Mouse (Mus musculus) CH12.LX (cell line): ENCODE measurements around the gene Acads.
A peak's percentile ranks its signal among the peaks of the same experiment; 100 is the strongest.

Experiments
- CHD2 ChIP-seq: IDR thresholded peaks from 2 replicates; pipeline ENCODE4 v1.6.1; 2011; ENCODE audit warnings: low read length, improper control_type of control experiment
- CTCF ChIP-seq, 2 experiments: IDR thresholded peaks in 1 of 2; conservative IDR thresholded peaks in 1 of 2; 2 replicates each; pipeline ENCODE4 v1.5.1; 2011 to 2012; ENCODE audit warnings: low read depth in 2 of 2, low read length in 2 of 2, improper control_type of control experiment in 1 of 2, inconsistent platforms in 1 of 2, mild to moderate bottlenecking in 1 of 2, moderate library complexity in 1 of 2
- E2F4 ChIP-seq: IDR thresholded peaks from 2 replicates; pipeline ENCODE4 v1.6.1; 2011; ENCODE audit warnings: low read depth, low read length, improper control_type of control experiment; ENCODE audit not compliant: insufficient replicate concordance
- EP300 ChIP-seq: IDR thresholded peaks from 2 replicates; pipeline ENCODE4 v1.6.1; 2011; ENCODE audit warnings: low read length, improper control_type of control experiment
- JUND ChIP-seq: conservative IDR thresholded peaks from 2 replicates; pipeline ENCODE4 v1.6.1; 2011; ENCODE audit warnings: low read depth, low read length, improper control_type of control experiment
- KAT2A ChIP-seq: IDR thresholded peaks from 2 replicates; pipeline ENCODE4 v1.6.1; 2012; ENCODE audit warnings: low read length, improper control_type of control experiment, inconsistent platforms; ENCODE audit not compliant: insufficient replicate concordance
- MAFK ChIP-seq: IDR thresholded peaks from 2 replicates; pipeline ENCODE4 v1.6.1; 2011; ENCODE audit warnings: low read length, improper control_type of control experiment; ENCODE audit not compliant: insufficient replicate concordance
- MAZ ChIP-seq: IDR thresholded peaks from 2 replicates; pipeline ENCODE4 v1.6.1; 2012; ENCODE audit warnings: low read depth, mild to moderate bottlenecking, inconsistent platforms, low read length, improper control_type of control experiment, moderate library complexity
- POLR2A ChIP-seq: IDR thresholded peaks from 2 replicates; pipeline ENCODE4 v1.6.1; 2011; ENCODE audit warnings: low read depth, mild to moderate bottlenecking, improper control_type of control experiment, low read length
- TBP ChIP-seq: conservative IDR thresholded peaks from 2 replicates; pipeline ENCODE4 v1.6.1; 2011; ENCODE audit warnings: low read depth, low read length, improper control_type of control experiment
- USF1 ChIP-seq: IDR thresholded peaks from 2 replicates; pipeline ENCODE4 v1.6.1; 2014; ENCODE audit warnings: low read depth, mild to moderate bottlenecking, inconsistent platforms, low read length, improper control_type of control experiment
- USF2 ChIP-seq: conservative IDR thresholded peaks from 2 replicates; pipeline ENCODE4 v1.6.1; 2011; ENCODE audit warnings: low read depth, low read length, improper control_type of control experiment
- ZC3H11A ChIP-seq: IDR thresholded peaks from 2 replicates; pipeline ENCODE4 v1.6.1; 2012; ENCODE audit warnings: low read depth, mild to moderate bottlenecking, inconsistent platforms, low read length, improper control_type of control experiment

GRCm38 (mm10) chr5:115126578-115127312 lies 7.6 kb upstream of the Acads start:
- no peak for TF ChIP-seq CTCF (conservative IDR thresholded peaks at IDR 0.05 in 1 of 2, IDR thresholded peaks at IDR 0.05 in 1 of 2; ENCODE audit: low read depth in 2 of 2, low read length in 2 of 2)
- TF ChIP-seq E2F4, result no peak
- no peak for TF ChIP-seq POLR2A
- TF ChIP-seq JUND, result no peak
- TF ChIP-seq ZC3H11A, result no peak
- no peak for TF ChIP-seq EP300
- no peak for TF ChIP-seq MAFK
- no peak for TF ChIP-seq TBP
- peak; percentile 47 for TF ChIP-seq USF2
- TF ChIP-seq CHD2, result no peak
- TF ChIP-seq MAZ, result no peak
- TF ChIP-seq KAT2A, result no peak
- TF ChIP-seq USF1, result peak; percentile 63
